ENCODE assay signal across 8 mouse cellular contexts in genomic region chr8:106432954-106433570, GRCm38 (mm10). TPM values are rescaled to one million over a fixed set of nuclear protein-coding genes. Genes with fewer than 3 reads are reported as not detected.
DNase-seq lines count a peak whose midpoint lies in the region; ATAC-seq and TF ChIP-seq lines count a peak whose summit lies in the region.

No protein-coding gene starts in this region.

- CTCF ChIA-PET in Patski (lab: Charles Lee) = interaction anchor here (0.7 to 9.9 kb wide), 31 partner anchors 9 to 262 kb away, joined by 3 to 169 read pairs (median 4); partner anchors contain the start of gene Zfp90

- peak; percentile 46 for ATAC-seq in Patski
- ATAC-seq in hindbrain, embryonic 15.5 days (ENCODE audit: low FRiP score, low read depth) = peak; percentile 62
- ATAC-seq in megakaryocyte, adult 5-6 weeks (ENCODE audit: poor library complexity, severe bottlenecking) = peak; percentile 90

- H3K27me3 ChIP-seq in Patski = no peaks in the 10 kb centered on the region
- H3K27me3 ChIP-seq in hindbrain, embryonic 15.5 days = no peaks in the 10 kb centered on the region

- H3K36me3 ChIP-seq in hindbrain, embryonic 15.5 days = peaks cover under 1% of the 10 kb centered on the region

- TF ChIP-seq CTCF in Patski (IDR thresholded peaks at IDR 0.05) = peak; percentile 99

- H3K9me3 ChIP-seq in hindbrain, embryonic 15.5 days = no peaks in the 10 kb centered on the region

- H3K4me3 ChIP-seq in hindbrain, embryonic 15.5 days = peak overlapping the region; percentile 37

- DNase-seq in Patski (ENCODE audit: low read depth, low spot score) = no peak
- peak; percentile 86 to 92 for DNase-seq in cerebellum, postnatal 25 days
- peak; percentile 88 to 90 for DNase-seq in frontal cortex, postnatal 36 days (ENCODE audit: low spot score in 2 of 2)
- peak; percentile 64 for DNase-seq in left cerebral cortex, adult 11 months (ENCODE audit: low spot score)
- peak; percentile 86 for DNase-seq in right cerebral cortex, adult 18-20 months
- peak; percentile 68 for DNase-seq in urinary bladder, postnatal 10 days (ENCODE audit: low spot score)

- in situ Hi-C loops in Patski (cut with MboI; ENCODE audit: low pct_unique_long_range_greater_than_20kb) = loop anchor here (5.0 kb wide), 1 partner anchor 104 kb away; no protein-coding TSS in a partner anchor

- peak overlapping the region; percentile 32; the same call in 1 of the 2 replicates for H3K9ac ChIP-seq in hindbrain, embryonic 15.5 days

- H3K4me1 ChIP-seq in hindbrain, embryonic 15.5 days (replicated peaks) = peaks cover 4% of the 10 kb centered on the region; the same call in 1 of the 2 replicates

- H3K27ac ChIP-seq in hindbrain, embryonic 15.5 days (replicated peaks) = no peak overlapping the region

- WGBS in hindbrain, embryonic 15.5 days = 11% methylated on average over 20 of the region's 20 CpGs

- H3K4me2 ChIP-seq in hindbrain, embryonic 15.5 days = peak overlapping the region; percentile 58

- POLR2A ChIA-PET in Patski (lab: Charles Lee) = interaction anchor here (0.6 to 1.3 kb wide), 4 partner anchors 78 to 240 kb away, joined by 4 to 5 read pairs (median 4); no protein-coding TSS in a partner anchor

RNA-seq across cellular contexts. Expression of gene Zfp90, which starts 17.9 kb away (rescaled TPM):
- polyA plus RNA-seq in Patski (2021) = 17.5 TPM
- 39.1 and 40.7 TPM in 2 replicates for polyA plus RNA-seq in hindbrain, embryonic 15.5 days (2015; fragmentation: Nextera tagmentation; extraction: Ambion mirVana)
- total RNA-seq in megakaryocyte, adult 5-6 weeks (2015) = 7.7 and 7.8 TPM in 2 replicates
- total RNA-seq in megakaryocyte, adult 5-6 weeks (2017) = 8.4 and 12.0 TPM in 2 replicates
